Mouse (Mus musculus) heart, adult 2 months (tissue): ENCODE measurements at regions not wholly inside any gene's neighbourhood (a gene's known extent, or its start where the extent isn't known, plus 50 kb on each side); places are given as distances from the start of the nearest gene placed in this dataset.

Experiments used
- CTCF ChIP-seq: fragments of 200-600 bp; IDR thresholded peaks from 2 replicates; pipeline ENCODE4 v1.8.1; 2022; ENCODE audit warnings: antibody characterized with exemption, mild to moderate bottlenecking, moderate library complexity
- EP300 ChIP-seq: fragments of 200-500 bp; IDR thresholded peaks from 2 replicates; pipeline ENCODE4 v1.6.1; 2011; ENCODE audit warnings: low read depth, low read length, control low read depth; ENCODE audit not compliant: insufficient read depth
- POLR2A ChIP-seq: fragments of 200-500 bp; IDR thresholded peaks from 2 replicates; pipeline ENCODE4 v1.6.1; 2011; ENCODE audit warnings: mild to moderate bottlenecking, low read depth, low read length, control low read depth; ENCODE audit not compliant: insufficient read depth

- no peak for TF ChIP-seq CTCF
- no peak for TF ChIP-seq EP300
- TF ChIP-seq POLR2A, result no peak
These were observed 243.2 kb downstream of the Phf14 start for GRCm38 (mm10) chr6:12150613-12151333.
